Mouse (Mus musculus): Measurements from ENCODE around the gene Fgfr2. TPM values are rescaled to one million over a fixed set of nuclear protein-coding genes. Genes with fewer than 3 reads are reported as not detected.

The Fgfr2 gene
- total RNA-seq, 2 experiments from 2014 or later, result 0.26 to 0.51 TPM

- ATAC-seq (ENCODE audit: poor library complexity, severe bottlenecking), result no peak
Measured at GRCm38 (mm10) chr7:130938896-130939295, 2184.3 kb downstream of the Fgfr2 start.

- ATAC-seq (ENCODE audit: poor library complexity, severe bottlenecking), result no peak
Measured at GRCm38 (mm10) chr7:130938005-130938404, 2185.1 kb downstream of the Fgfr2 start.

- ATAC-seq (ENCODE audit: poor library complexity, severe bottlenecking), result no peak
Measured at GRCm38 (mm10) chr7:130937266-130937841, 2185.8 kb downstream of the Fgfr2 start.

GRCm38 (mm10) chr7:130936472-130936951 is 2186.6 kb downstream of the Fgfr2 start:
- no peak for ATAC-seq (ENCODE audit: poor library complexity, severe bottlenecking)

GRCm38 (mm10) chr7:130935793-130936471 is 2187.2 kb downstream of the Fgfr2 start, which contains the start of gene Htra1:
Htra1 (plus strand) TSS chr7:130936111.
- peak; percentile 42; the same call in 1 of the 2 replicates for ATAC-seq (ENCODE audit: poor library complexity, severe bottlenecking)

- ATAC-seq (ENCODE audit: poor library complexity, severe bottlenecking), result no peak
Measured at GRCm38 (mm10) chr7:130935421-130935792, 2187.7 kb downstream of the Fgfr2 start.

GRCm38 (mm10) chr7:130934654-130935053 is 2188.5 kb downstream of the Fgfr2 start:
- ATAC-seq (ENCODE audit: poor library complexity, severe bottlenecking), result no peak

- ATAC-seq (ENCODE audit: poor library complexity, severe bottlenecking), result no peak
Measured at GRCm38 (mm10) chr7:130932921-130933320, 2190.2 kb downstream of the Fgfr2 start.

- no peak for ATAC-seq (ENCODE audit: poor library complexity, severe bottlenecking)
Measured at GRCm38 (mm10) chr7:130930401-130930800, 2192.7 kb downstream of the Fgfr2 start.

- no peak for ATAC-seq (ENCODE audit: poor library complexity, severe bottlenecking)
Measured at GRCm38 (mm10) chr7:130922981-130923731, 2200.0 kb downstream of the Fgfr2 start.

GRCm38 (mm10) chr7:130918260-130918659 is 2204.9 kb downstream of the Fgfr2 start:
- ATAC-seq (ENCODE audit: poor library complexity, severe bottlenecking), result no peak

GRCm38 (mm10) chr7:130914693-130915363 is 2208.3 kb downstream of the Fgfr2 start:
- peak; percentile 66; the same call in 1 of the 2 replicates for ATAC-seq (ENCODE audit: poor library complexity, severe bottlenecking)

GRCm38 (mm10) chr7:130910841-130911240 is 2212.3 kb downstream of the Fgfr2 start:
- no peak for ATAC-seq (ENCODE audit: poor library complexity, severe bottlenecking)

GRCm38 (mm10) chr7:130904571-130905365 is 2218.4 kb downstream of the Fgfr2 start:
- no peak for ATAC-seq (ENCODE audit: poor library complexity, severe bottlenecking)

- ATAC-seq (ENCODE audit: poor library complexity, severe bottlenecking), result peak; percentile 75
Measured at GRCm38 (mm10) chr7:130903505-130904074, 2219.6 kb downstream of the Fgfr2 start.

- ATAC-seq (ENCODE audit: poor library complexity, severe bottlenecking), result peak; percentile 59
Measured at GRCm38 (mm10) chr7:130902929-130903328, 2220.2 kb downstream of the Fgfr2 start.

GRCm38 (mm10) chr7:130900233-130900848 is 2222.8 kb downstream of the Fgfr2 start:
- peak; percentile 55 for ATAC-seq (ENCODE audit: poor library complexity, severe bottlenecking)

- ATAC-seq (ENCODE audit: poor library complexity, severe bottlenecking), result no peak
Measured at GRCm38 (mm10) chr7:130898373-130898772, 2224.8 kb downstream of the Fgfr2 start.

GRCm38 (mm10) chr7:130897201-130897600 is 2225.9 kb downstream of the Fgfr2 start:
- ATAC-seq (ENCODE audit: poor library complexity, severe bottlenecking), result no peak
